Mouse (Mus musculus) lung, postnatal 14 days (tissue): Measurements from ENCODE around the gene Unc79.

Source experiments
- DNase-seq: peaks from one replicate; pipeline ENCODE4 v3.0.0; 2021

Unc79 gene

DNA sequence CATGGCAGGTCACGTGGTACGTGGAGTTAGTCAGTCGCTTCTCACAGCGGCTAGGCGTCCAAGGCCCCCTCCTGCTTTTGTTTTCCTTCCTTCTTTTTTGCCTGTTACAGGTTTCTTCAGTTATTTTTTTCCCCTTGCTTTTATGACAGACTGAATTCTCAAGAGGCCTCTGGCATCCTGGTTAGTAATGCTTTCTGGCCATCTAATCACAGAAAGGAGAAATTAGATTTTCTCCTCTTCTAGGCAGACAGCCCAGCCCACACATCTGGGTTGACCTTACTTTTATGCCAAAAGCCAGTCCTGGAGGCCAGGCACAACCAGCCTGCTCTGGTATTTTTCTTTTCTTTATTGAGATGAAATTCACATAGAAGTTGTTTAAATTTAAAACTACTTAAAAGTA is 94.1 kb downstream of the Unc79 start:
- no peak for DNase-seq

DNA sequence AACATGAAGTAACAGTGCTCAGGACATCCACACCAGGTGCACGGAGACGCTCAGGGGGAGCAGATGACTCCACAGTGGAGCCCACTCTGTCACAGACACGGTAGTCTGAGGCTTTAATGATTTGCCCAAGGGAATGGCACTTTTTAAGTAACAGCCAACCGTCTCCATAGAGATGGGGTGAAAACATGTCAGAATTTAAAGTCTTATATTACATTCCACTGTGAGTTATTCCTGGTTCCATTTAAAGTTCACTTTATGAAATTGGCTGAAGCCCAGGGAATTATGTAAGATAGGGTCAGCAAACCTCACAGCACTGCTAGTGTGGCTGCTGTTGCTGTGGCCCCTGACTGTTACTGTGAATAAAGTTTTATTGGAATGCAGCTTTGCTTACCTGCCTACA is 95.8 kb downstream of the Unc79 start:
- no peak for DNase-seq

DNA sequence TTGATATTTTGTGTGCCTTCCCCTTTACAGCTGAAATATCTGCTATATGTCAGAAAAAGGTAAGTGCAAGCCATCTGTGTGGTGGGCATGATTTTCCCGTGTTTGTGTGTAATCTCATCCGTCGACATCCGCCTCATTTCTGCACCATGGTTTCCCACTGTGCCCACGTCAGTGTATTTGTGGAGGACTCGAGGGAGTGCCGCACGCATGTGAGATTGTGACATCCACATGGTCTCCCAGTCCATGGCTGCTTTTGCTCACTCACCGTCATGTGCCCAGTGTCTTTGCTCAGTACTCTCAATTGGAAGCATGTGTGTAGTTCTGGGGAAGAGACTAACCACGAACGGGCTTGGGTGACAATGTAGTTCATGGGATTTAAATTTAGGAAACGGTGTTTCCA is 101.2 kb downstream of the Unc79 start:
- no peak for DNase-seq

DNA sequence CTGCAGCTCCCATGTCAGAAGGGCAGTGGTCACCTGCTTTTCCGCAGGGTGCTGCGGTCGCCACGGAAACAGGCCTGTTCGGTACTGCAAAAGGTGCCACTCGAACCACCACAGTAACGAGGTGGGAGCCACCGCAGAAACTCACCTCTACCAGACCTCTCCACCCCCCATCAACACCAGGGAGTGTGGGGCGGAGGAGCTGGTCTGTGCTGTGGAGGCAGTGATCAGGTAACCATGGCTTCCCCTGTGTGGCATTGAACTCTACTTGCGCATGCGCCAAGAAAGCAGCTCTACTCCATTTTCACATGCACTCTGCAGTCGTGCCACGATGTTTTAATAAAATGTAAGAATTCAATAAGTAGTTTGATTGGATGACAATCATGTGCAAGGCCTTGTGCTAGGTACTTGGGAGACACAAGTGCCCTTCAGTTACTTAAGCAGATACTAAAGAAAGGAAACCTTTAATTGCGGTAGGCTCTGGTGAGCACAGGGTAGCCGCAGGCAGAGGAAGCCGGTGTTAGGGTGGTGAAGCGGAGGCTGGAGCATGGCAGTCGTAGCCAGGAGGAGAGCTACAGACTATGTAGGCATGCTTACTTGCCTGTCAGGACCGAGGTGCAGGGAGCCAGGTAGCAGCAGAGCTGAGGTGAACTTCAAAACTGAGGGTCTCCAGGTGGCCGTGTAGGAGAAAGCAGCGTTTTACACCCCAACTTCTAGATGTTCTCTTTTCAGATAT is 110.8 kb downstream of the Unc79 start:
- DNase-seq, result no peak

DNA sequence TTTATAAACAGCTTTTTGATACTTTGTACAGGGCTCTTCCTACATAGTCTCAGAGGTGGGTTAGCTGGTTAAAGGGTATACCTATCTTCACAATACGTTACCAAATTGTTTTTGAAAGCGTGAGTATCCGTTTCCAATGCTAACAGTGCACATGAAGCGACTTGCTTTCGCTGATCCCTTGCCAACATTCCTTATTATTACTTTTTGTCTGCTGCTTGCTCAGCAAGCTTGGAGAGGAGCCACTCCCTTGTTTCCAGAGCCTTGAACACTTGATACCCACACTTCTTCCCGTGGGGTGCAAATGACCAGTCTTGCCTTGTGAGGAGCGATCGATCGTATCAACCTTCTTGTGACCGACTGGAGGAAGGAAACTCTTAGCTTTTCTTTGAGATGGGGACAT is 112.1 kb downstream of the Unc79 start:
- no peak for DNase-seq

DNA sequence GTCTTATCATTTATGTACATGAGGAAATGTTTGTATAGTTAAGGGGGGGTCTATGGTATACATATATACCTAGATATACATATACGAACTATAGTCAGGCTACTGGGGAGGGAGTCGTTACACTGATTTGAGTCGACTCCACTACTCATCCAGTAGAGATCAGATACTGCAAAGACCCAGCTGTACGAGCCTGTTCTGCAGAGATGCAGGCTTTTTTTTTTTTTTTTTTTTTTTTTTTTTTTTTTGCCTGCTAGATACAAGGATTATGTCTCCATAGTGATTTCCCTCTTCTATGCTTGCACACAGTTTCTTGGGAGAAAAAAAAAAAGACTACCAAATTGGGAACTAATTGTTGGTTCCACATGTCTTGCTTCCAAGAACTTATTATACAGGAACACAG is 113.5 kb downstream of the Unc79 start:
- no peak for DNase-seq

DNA sequence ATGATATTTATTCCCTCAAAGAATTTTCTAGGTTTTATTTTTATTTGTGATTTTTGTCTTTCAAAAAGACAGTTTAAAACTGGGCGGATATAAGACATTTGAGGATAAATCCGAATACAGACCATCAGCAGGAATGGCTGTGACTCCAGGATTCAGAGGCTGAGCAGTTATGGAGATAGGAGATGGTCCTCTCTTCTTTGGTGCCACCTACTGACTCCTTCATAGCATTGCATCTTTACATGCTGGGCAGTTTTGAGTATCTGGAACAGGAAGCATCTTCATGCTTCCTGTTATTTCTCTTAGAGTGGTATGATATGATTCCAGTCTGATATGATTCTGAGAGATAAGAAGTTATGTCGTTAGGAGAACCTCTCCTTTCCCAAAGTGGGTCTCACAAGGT is 116.3 kb downstream of the Unc79 start:
- DNase-seq, result peak; percentile 19

DNA sequence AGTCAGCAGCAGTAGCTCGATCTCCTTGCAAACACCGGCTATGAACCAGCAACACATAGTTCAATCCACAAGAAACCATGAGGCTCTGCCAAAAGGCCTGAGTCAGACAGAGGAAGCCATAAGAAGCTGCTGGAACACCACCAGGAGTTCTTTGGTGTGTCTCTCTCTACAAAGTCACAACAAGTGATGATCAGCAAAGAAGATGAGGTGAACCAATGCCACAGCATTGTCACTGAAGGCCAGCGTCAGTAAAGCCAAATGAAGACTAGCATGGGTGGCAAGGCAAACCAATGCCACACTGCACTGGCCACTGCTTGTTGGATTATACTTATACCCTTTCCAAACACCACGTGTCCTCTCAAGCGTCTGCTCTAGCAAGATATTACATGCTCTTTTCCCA is 119.5 kb downstream of the Unc79 start:
- DNase-seq, result no peak

DNA sequence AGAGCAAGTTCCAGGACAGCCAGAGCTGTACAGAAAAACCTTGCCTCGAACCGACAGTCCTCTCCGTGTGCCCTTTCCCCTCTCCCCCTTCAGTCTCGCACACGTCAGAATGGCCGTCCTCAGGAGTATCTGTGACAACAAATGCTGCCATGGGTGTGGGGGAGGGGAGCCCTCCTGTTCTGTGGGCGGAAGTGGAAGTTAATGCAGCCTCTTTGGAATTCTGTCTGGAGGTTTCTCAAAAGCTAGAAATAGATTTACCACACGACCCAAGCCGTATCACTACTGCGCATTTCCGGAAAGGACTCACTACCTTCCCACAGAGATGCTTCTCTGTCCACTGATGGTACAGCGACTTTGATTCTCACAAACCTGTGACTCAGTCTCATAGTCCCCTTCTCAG is 120.9 kb downstream of the Unc79 start:
- no peak for DNase-seq

DNA sequence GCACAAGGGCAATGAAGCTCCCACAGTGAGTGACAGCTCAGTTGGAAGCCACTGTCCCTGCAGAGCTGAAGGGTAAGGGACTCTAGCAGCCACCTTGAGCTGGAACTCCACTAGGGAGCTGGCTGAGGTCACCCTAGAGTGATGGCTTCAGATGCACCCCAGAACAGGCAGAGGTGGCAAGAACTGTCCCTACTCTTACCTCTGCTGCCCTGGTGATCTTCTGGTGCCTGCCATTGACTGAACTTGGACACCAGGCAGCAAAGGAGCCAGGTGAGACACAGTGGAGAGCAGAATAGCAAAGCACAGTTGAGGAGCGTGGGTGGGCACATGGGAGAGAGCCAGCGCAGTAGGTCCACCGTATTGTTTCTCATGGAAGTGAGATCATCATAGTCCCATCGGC is 125.3 kb downstream of the Unc79 start:
- DNase-seq, result no peak

DNA sequence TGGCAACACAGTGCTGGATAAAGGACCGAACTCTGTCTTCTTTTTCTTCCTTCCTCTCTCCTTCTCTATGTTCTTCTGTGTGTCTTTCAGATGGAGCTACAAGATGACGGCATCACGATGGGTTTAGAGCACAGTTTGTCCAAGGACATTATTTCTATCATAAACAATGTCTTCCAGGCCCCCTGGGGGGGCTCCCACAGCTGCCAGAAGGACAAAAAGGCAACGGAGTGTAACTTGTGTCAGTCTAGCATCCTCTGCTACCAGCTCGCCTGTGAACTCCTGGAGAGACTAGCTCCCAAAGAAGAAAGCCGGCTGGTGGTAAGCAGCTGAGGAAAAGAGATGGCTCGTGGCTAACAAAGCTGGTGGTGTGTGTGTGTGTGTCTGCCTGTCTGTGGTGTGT is 130.1 kb downstream of the Unc79 start:
- DNase-seq, result no peak

DNA sequence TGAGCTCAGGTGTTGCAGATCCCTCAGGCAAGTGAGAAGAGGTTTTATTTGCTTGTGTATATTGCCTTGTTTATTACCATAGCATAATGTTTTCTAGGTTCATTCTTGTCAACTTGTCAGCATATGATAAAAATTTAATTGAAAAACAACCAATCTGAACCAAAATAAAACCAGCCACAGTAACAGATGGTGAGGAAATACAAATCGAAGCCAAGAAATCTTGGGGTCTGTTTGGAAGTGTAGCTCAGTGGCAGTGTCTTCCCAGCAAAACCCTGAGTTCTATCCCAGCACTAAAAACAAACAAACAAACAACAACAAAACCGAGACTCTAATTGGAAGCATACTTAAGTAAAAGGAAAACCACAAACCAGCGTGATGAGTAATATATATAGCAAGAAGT is 131.4 kb downstream of the Unc79 start:
- DNase-seq, result no peak

DNA sequence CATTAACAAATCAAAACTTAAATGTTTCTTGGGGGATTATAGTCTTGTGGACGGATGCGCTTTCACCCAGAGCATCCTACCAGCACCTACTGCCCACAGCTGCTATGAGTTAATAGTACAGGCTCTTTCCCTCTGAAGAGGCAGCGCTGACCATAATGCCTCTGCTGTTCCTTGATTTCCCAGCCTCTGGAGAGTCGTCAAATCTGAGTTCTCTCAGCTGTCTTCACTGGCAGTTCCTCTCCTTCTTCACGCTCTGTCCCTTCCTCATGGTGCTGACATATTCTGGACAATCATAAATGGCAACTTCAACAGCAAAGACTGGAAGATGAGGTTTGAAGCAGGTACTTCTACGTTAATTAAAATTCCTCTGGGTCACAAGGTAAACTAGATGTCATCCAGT is 143.2 kb downstream of the Unc79 start:
- no peak for DNase-seq

DNA sequence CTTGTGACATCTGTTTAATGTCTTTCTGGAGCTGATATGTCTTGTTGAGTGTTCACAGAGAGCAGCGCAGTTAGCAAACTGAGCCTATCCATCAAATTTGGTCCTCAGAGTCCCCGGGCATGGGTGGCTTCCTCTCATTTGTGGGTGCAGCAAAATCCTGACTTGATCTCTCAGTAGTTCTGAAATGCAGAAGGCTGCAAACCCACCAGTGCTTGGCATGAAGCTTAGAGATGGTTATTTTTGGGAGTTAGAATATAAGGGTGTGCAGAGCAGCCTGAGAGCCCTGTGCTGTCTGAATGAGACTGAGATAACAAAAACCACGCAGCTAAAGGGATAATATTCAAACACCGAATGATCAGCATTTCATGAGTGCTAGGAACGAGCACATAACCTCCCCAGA is 146.5 kb downstream of the Unc79 start:
- no peak for DNase-seq

DNA sequence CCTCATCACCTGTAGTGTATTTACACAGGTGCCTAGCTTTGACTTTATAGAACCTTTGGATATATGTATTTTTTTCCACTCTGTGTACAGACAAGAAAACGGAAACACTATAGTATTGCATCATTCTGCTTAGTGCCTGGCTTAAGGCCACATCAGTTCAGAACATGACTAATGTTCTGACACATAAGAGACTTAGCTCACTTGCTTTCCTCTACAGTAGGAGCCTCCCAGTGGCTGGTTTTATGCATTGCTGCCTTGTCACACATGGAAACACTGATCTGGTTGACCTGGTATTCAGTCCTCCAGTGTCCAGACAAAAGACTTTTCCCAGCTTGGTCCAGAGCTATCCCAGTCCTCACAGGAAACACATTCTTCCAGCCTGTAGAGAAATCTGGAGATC is 150.5 kb downstream of the Unc79 start:
- DNase-seq, result peak; percentile 14

DNA sequence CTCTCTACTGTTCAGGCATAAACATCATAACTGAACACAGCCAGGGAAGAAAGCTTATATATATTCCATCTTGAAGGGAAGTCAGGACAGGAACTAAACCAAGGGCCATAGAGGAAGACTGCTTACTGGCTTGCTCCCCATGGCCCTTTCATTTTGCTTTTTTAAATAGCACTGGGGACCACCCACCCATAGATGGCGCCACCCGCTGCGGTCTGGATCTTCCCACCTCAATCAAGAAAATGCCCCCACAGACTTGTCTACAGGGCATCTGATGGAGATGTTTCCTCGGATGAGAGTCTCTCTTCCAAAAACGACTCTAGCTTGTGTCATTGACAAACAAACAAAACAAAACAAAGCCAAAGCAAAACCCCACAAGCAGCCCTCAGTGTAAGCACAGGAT is 151.4 kb downstream of the Unc79 start:
- no peak for DNase-seq

DNA sequence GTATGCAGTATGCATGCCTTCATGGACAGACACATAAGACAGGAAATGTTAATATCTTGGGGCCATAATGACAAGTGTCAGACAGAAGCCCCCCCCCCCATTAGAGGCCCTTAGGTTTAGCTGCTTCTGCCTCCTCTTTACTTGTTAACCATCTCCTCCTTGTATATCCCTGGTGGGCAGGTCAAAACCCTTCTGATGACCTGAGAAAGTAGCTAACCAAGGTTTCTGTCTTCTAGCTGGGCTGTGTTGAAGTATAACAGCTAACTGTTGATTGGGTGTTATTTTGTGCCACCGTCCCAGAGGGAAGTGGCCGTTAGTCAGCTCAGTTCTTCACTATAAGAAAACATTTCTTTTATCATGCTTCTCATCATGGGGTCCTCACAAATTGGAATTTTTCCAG is 154.4 kb downstream of the Unc79 start:
- no peak for DNase-seq

DNA sequence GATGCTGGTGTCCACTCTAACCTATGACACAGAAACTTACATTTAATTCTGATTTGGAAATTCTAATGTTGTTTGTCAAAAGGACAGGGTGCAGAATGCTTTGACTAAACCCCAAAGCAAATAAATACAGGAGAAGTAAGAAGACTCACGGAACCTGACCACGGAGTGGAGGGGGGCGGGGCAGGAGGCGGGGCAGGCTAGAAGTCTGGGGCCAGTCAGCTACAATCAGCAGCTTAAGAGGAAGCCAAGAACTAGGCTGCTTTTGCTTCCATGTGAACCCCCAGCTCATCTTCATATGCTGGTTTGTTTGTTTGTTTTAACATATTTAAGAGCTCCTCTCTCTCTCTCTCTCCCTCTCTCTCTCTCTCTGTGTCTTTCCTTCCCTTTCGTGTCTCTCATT is 154.9 kb downstream of the Unc79 start:
- DNase-seq, result no peak

DNA sequence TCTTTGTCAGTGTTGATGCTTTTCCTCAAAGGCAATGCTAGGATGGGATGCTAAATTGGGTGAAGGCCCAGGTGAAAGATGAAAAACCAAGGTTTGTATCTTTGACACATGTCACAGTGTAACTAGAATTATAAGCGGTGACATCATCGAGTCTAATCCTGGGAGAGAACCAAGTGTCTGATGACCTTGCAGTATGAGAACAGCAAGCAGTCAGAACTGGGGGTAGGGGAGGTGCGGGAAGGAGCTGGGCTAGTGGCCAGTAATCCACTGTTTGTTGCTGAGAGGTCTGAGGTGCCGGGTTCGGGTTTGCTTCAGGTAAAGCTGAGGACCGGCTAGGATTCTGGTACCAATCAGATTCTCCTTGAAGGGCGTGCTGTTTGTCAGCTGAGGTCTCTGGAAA is 160.6 kb downstream of the Unc79 start:
- DNase-seq, result no peak

DNA sequence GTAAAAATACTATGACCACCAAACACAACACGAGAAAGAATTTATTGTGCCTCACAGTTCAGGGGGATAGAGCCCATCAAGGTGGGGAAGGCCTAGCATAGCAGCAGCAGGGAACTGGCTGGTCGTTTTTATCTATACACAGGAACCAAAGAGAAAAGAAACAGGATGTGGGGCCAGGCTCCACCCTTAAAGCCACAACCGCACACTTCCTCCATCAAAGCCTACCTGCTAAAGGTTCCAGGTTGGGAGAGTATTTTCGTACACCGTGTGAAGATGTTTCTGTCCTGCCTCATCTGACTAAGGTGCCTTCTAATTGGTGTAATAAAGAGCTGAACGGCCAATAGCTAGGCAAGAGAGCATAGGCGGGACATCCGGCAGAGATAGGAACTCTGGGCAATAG is 168.0 kb downstream of the Unc79 start:
- no peak for DNase-seq

DNA sequence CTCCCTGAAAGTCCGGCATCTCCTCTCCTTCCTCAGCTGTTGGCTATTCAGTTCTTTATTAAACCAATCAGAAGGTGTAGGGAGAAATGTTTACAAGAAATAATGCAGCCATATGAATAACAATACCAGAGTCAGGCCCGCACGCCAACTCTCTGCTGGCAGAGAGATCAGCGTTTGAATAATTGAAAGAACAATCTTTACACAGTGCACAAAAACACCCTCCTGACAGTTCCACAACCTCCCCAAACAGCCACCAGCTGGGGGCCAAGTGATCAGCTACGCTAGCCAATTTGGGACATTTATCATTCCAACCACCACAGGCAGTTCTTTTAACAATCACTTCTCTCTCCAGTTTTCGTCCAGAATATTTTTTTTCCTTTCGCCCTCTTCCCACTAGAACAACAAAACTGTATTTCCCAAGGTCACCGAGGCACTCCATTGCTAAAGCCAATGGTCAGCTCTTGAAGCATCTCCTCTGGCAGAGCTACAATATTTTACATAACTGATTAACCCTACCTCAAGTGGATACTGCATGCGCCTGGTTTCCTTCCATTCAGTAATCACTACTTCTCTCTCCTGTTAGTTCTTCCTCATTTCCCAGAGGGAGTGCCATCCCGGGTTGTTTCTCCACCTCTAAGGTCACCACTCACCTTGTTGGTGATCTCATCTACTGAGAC is 169.0 kb downstream of the Unc79 start:
- DNase-seq, result peak; percentile 13

DNA sequence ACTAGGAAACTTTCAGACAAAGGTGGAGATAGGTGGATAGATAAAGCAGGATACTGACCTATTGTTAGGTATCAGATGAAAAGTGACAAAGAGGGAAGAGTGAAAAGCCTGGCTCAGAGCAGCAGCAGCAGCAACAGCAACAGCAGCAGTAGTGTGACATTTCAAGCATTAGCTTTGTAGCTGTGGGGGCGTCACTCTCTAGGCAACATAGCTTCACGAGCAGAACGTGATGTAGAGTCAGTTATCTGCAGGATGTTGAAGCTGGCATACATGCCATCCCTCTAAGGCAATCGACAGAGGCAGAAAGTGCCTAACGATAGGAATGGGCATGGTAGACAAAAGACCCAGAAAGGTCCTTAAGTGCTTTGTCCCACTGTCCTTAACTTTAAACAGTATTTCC is 173.3 kb downstream of the Unc79 start:
- no peak for DNase-seq

DNA sequence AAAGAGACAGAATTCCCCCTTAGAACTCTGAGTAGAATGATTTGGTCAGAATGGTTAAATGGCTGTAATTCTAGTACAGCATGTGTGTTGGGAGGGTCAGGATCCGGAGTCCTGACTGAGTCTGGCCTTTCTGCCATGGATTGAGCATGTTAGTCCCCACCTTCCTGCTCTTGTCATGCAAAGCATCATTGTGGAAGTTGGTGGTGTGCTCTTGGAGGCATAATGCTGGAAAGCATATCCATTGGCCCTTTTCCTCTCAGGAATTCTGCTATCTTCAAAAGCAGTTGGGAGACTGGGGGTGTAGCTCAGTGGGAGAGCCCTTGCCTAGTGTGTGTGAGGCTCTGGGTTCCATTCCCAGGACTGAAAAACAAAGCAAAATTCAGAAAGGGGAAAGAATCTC is 175.2 kb downstream of the Unc79 start:
- no peak for DNase-seq

DNA sequence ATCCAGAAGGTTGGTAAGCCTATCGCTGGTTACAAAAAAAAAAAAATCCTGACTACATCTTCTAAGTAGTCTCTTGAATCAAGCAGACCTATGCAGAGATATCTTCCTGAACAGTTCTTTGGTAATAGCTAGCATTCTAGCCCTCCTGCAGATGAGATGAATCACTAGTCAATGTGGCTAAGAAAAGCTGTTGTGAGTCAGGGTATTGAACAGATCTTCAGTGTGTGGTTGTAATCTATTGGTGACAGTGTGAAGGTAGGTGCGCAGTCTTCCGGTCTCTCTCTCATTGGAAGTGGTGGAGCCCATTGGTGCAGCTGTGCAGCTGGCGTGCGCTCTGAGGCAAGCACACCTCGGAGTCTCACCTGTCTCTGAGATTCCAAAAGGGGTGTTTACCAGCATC is 180.3 kb downstream of the Unc79 start:
- DNase-seq, result no peak
